Mouse (Mus musculus): ENCODE measurements at regions not wholly inside any gene's neighbourhood (a gene's known extent, or its start where the extent isn't known, plus 50 kb on each side); places are given as distances from the start of the nearest gene placed in this dataset.

- in situ Hi-C loops (cut with MboI; ENCODE audit: unreplicated experiment in 2 of 2): no loop called here
These were observed 230.5 kb downstream of the Foxo1 start for GRCm38 (mm10) chr3:52498506-52499228.

- in situ Hi-C loops (cut with MboI; ENCODE audit: unreplicated experiment in 2 of 2): no loop called here
These were observed 228.8 kb downstream of the Foxo1 start for GRCm38 (mm10) chr3:52496965-52497364.

GRCm38 (mm10) chr3:52495401-52495800 is 227.3 kb downstream of the Foxo1 start:
- in situ Hi-C loops (cut with MboI; ENCODE audit: unreplicated experiment in 2 of 2): no loop called here

GRCm38 (mm10) chr3:52494924-52495323 is 226.8 kb downstream of the Foxo1 start:
- in situ Hi-C loops (cut with MboI; ENCODE audit: unreplicated experiment in 2 of 2): no loop called here

GRCm38 (mm10) chr3:52479186-52479585 is 211.1 kb downstream of the Foxo1 start:
- in situ Hi-C loops (cut with MboI; ENCODE audit: unreplicated experiment in 2 of 2): no loop called here

- in situ Hi-C loops (cut with MboI; ENCODE audit: unreplicated experiment in 2 of 2): loop anchor here in 1 of 2 experiments (5.0 kb wide), 1 partner anchor 97 kb away; no protein-coding TSS in a partner anchor
These were observed 201.8 kb downstream of the Foxo1 start for GRCm38 (mm10) chr3:52469900-52470299.

GRCm38 (mm10) chr3:52469397-52469796 is 201.3 kb downstream of the Foxo1 start:
- in situ Hi-C loops (cut with MboI; ENCODE audit: unreplicated experiment in 2 of 2): loop anchor here in 1 of 2 experiments (5.0 kb wide), 1 partner anchor 98 kb away; no protein-coding TSS in a partner anchor

- in situ Hi-C loops (cut with MboI; ENCODE audit: unreplicated experiment in 2 of 2): loop anchor here in 1 of 2 experiments (5.0 kb wide), 1 partner anchor 99 kb away; no protein-coding TSS in a partner anchor
These were observed 200.2 kb downstream of the Foxo1 start for GRCm38 (mm10) chr3:52468326-52468725.

- in situ Hi-C loops (cut with MboI; ENCODE audit: unreplicated experiment in 2 of 2): loop anchor here in 1 of 2 experiments (5.0 kb wide), 1 partner anchor 99 kb away; no protein-coding TSS in a partner anchor
These were observed 199.7 kb downstream of the Foxo1 start for GRCm38 (mm10) chr3:52467876-52468275.

GRCm38 (mm10) chr3:52466984-52467565 is 198.9 kb downstream of the Foxo1 start:
- in situ Hi-C loops (cut with MboI; ENCODE audit: unreplicated experiment in 2 of 2): loop anchor here in 1 of 2 experiments (5.0 kb wide), 1 partner anchor 100 kb away; no protein-coding TSS in a partner anchor

GRCm38 (mm10) chr3:52466571-52466970 is 198.4 kb downstream of the Foxo1 start:
- in situ Hi-C loops (cut with MboI; ENCODE audit: unreplicated experiment in 2 of 2): loop anchor here in 1 of 2 experiments (5.0 kb wide), 1 partner anchor 101 kb away; no protein-coding TSS in a partner anchor

GRCm38 (mm10) chr3:52463911-52464310 is 195.8 kb downstream of the Foxo1 start:
- in situ Hi-C loops (cut with MboI; ENCODE audit: unreplicated experiment in 2 of 2): no loop called here

- in situ Hi-C loops (cut with MboI; ENCODE audit: unreplicated experiment in 2 of 2): loop anchor here in 1 of 2 experiments (10.0 kb wide), 1 partner anchor 390 kb away; no protein-coding TSS in a partner anchor
These were observed 186.8 kb downstream of the Foxo1 start for GRCm38 (mm10) chr3:52454955-52455354.

- in situ Hi-C loops (cut with MboI; ENCODE audit: unreplicated experiment in 2 of 2): loop anchor here in 1 of 2 experiments (10.0 kb wide), 1 partner anchor 392 kb away; no protein-coding TSS in a partner anchor
These were observed 184.9 kb downstream of the Foxo1 start for GRCm38 (mm10) chr3:52453041-52453440.

- in situ Hi-C loops (cut with MboI; ENCODE audit: unreplicated experiment in 2 of 2): loop anchor here in 1 of 2 experiments (10.0 kb wide), 1 partner anchor 392 kb away; no protein-coding TSS in a partner anchor
These were observed 184.2 kb downstream of the Foxo1 start for GRCm38 (mm10) chr3:52452345-52452744.

GRCm38 (mm10) chr3:52446991-52447390 is 178.9 kb downstream of the Foxo1 start:
- in situ Hi-C loops (cut with MboI; ENCODE audit: unreplicated experiment in 2 of 2): loop anchor here (5.0 to 10.0 kb wide), 4 partner anchors 102 to 478 kb away; no protein-coding TSS in a partner anchor

GRCm38 (mm10) chr3:52446500-52446899 is 178.4 kb downstream of the Foxo1 start:
- in situ Hi-C loops (cut with MboI; ENCODE audit: unreplicated experiment in 2 of 2): loop anchor here (5.0 to 10.0 kb wide), 4 partner anchors 102 to 478 kb away; no protein-coding TSS in a partner anchor

GRCm38 (mm10) chr3:52444420-52445119 is 176.4 kb downstream of the Foxo1 start:
- in situ Hi-C loops (cut with MboI; ENCODE audit: unreplicated experiment in 2 of 2): loop anchor here (5.0 to 10.0 kb wide), 11 partner anchors 42 to 480 kb away; partner anchors contain the start of gene Foxo1 (in 1 of the 2)

- in situ Hi-C loops (cut with MboI; ENCODE audit: unreplicated experiment in 2 of 2): loop anchor here (5.0 to 10.0 kb wide), 10 partner anchors 42 to 481 kb away; partner anchors contain the start of gene Foxo1 (in 1 of the 2)
These were observed 175.7 kb downstream of the Foxo1 start for GRCm38 (mm10) chr3:52443856-52444255.

GRCm38 (mm10) chr3:52429014-52429589 is 161.0 kb downstream of the Foxo1 start:
- in situ Hi-C loops (cut with MboI; ENCODE audit: unreplicated experiment in 2 of 2): no loop called here
